Mouse (Mus musculus) stomach, postnatal 0 days (tissue): Measurements from ENCODE around the gene Serpine1.

Source experiments
- CTCF ChIP-seq: IDR thresholded peaks from 2 replicates; pipeline ENCODE4 v1.5.1; 2016; ENCODE audit warnings: antibody characterized with exemption, low read depth, mild to moderate bottlenecking, moderate library complexity
- EP300 ChIP-seq: optimal IDR thresholded peaks from 2 replicates; pipeline ENCODE3; 2016; ENCODE audit warnings: antibody characterized with exemption

DNA sequence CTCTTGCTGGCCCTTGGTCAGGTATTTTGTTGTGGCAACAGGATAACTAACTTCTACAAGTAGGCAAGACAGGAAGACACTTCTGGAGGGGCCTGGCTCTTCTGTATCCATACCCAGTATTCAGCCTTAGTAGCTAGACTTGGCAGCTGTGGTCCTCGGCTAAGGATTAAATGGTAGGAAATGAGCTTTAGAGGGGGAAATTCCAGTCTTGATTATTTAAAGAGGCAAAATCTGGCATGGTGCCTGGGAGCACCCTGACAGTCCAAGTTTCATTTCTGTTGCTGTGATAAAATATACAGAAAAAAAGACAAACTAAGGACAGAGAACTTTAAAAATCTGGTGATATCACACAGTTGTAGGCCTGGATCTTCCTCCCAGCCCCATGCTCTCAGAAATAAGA lies 24.0 kb upstream of the Serpine1 start:
- TF ChIP-seq CTCF: no peak
- TF ChIP-seq EP300: no peak
